Mouse (Mus musculus) hindbrain, embryonic 13.5 days (tissue): ENCODE measurements around the gene Klhl34. TPM values are rescaled to one million over a fixed set of nuclear protein-coding genes. Genes with fewer than 3 reads are reported as not detected.
A peak's percentile ranks its signal among the peaks of the same experiment; 100 is the strongest.

Experiments
- ATAC-seq: fragments of 200-750 bp; cut with Nextera tagmentation; 2 replicates; pipeline ENCODE4 v1.8.0; 2017; ENCODE audit warnings: moderate TSS enrichment; ENCODE audit not compliant: low FRiP score
- H3K27ac ChIP-seq: fragments of 300-500 bp; sonication (generic); 2 replicates; pipeline ENCODE4 v1.5.1; 2015; ENCODE audit warnings: inconsistent platforms, mild to moderate bottlenecking, moderate library complexity
- H3K27me3 ChIP-seq: fragments of 300-500 bp; sonication (generic); 2 replicates; pipeline ENCODE4 v1.6.1; 2015; ENCODE audit warnings: mild to moderate bottlenecking, inconsistent platforms
- H3K36me3 ChIP-seq: fragments of 300-500 bp; sonication (generic); 2 replicates; pipeline ENCODE4 v1.6.1; 2015; ENCODE audit warnings: mild to moderate bottlenecking, inconsistent platforms
- H3K4me1 ChIP-seq: fragments of 300-500 bp; sonication (generic); replicated peaks from 2 replicates; pipeline ENCODE4 v1.6.1; 2015; ENCODE audit warnings: inconsistent platforms
- H3K4me2 ChIP-seq: fragments of 300-500 bp; sonication (generic); 2 replicates; pipeline ENCODE4 v1.6.1; 2015; ENCODE audit warnings: inconsistent platforms, mild to moderate bottlenecking, moderate library complexity
- H3K4me3 ChIP-seq: fragments of 300-500 bp; sonication (generic); 2 replicates; pipeline ENCODE4 v1.5.1; 2015; ENCODE audit warnings: mild to moderate bottlenecking, inconsistent platforms
- H3K9ac ChIP-seq: fragments of 300-500 bp; sonication (generic); 2 replicates; pipeline ENCODE4 v1.6.1; 2015; ENCODE audit warnings: mild to moderate bottlenecking, inconsistent platforms
- H3K9me3 ChIP-seq: fragments of 300-500 bp; sonication (generic); 2 replicates; pipeline ENCODE4 v1.6.1; 2016; ENCODE audit warnings: inconsistent platforms
- WGBS: fragments of 180-500 bp; shearing (Covaris S2); methylation state at CpG from one replicate; pipeline ENCODE4 v1.1.7; 2015; 5-methylcytosine and 5-hydroxymethylcytosine counted together
- polyA plus RNA-seq: library from polyadenylated mRNA; unstranded; fragments of >200 nt; fragmentation: Nextera tagmentation; extraction: Ambion mirVana; gene quantifications from 2 replicates; pipeline ENCODE4 v1.2.1, GENCODE M21; 2015

Gene Klhl34
- polyA plus RNA-seq = 2.1 and 2.6 TPM in 2 replicates

- Histone ChIP-seq H3K9ac (peak within 1 kb of the TSS; percentile 46), H3K27me3 (peaks cover 21% of the 10 kb centered on the region; the same call in 1 of the 2 replicates)
Observed at GRCm38 (mm10) chrX:157818207-157818920, at the start of gene Klhl34. TSS of gene Klhl34 (plus strand) at chrX:157818435.

GRCm38 (mm10) chrX:157801669-157802068 is 16.6 kb upstream of the Klhl34 start:
- Histone ChIP-seq H3K27ac (no peak overlapping the region), H3K4me1 (no peaks in the 10 kb centered on the region), H3K4me2 (no peak overlapping the region), H3K4me3 (no peak overlapping the region), H3K27me3 (no peaks in the 10 kb centered on the region), H3K36me3 (no peaks in the 10 kb centered on the region), H3K9me3 (no peaks in the 10 kb centered on the region), H3K9ac (no peak overlapping the region)
- no peak for ATAC-seq
- 93% methylated on average over 2 of the region's 2 CpGs for WGBS

More at GRCm38 (mm10) chrX:157818207-157818920, at the start of gene Klhl34:
- WGBS = 35% methylated on average over 28 of the region's 28 CpGs
- no peak within 1 kb of the TSS for H3K27ac ChIP-seq
- peaks cover 7% of the 10 kb centered on the region for H3K4me1 ChIP-seq
- H3K4me3 ChIP-seq = peak within 1 kb of the TSS; percentile 27
- H3K36me3 ChIP-seq = no peaks in the 10 kb centered on the region
- peak; percentile 57; the same call in 1 of the 2 replicates for ATAC-seq
- H3K9me3 ChIP-seq = no peaks in the 10 kb centered on the region
- peak within 1 kb of the TSS; percentile 54 for H3K4me2 ChIP-seq

GRCm38 (mm10) chrX:157809721-157810120 is 8.5 kb upstream of the Klhl34 start:
- WGBS = 59% methylated on average over 1 of the region's 1 CpGs
- no peak overlapping the region for H3K27ac ChIP-seq
- ATAC-seq = no peak
- no peaks in the 10 kb centered on the region for H3K4me1 ChIP-seq
- H3K36me3 ChIP-seq = no peaks in the 10 kb centered on the region
- H3K4me2 ChIP-seq = no peak overlapping the region
- no peak overlapping the region for H3K9ac ChIP-seq
- no peaks in the 10 kb centered on the region for H3K9me3 ChIP-seq
- no peak overlapping the region for H3K4me3 ChIP-seq
- no peaks in the 10 kb centered on the region for H3K27me3 ChIP-seq

GRCm38 (mm10) chrX:157817571-157818206 is 546 bp upstream of the Klhl34 start:
- ATAC-seq = peak; percentile 74
- peak overlapping the region; percentile 46 for H3K9ac ChIP-seq
- WGBS = 26% methylated on average over 23 of the region's 31 CpGs

GRCm38 (mm10) chrX:157818921-157819260 is 656 bp downstream of the Klhl34 start:
- 89% methylated on average over 13 of the region's 13 CpGs for WGBS
- Histone ChIP-seq H3K27me3 (peaks cover 21% of the 10 kb centered on the region; the same call in 1 of the 2 replicates), H3K4me1 (peaks cover 7% of the 10 kb centered on the region), H3K9me3 (no peaks in the 10 kb centered on the region), H3K9ac (no peak overlapping the region), H3K4me3 (no peak overlapping the region), H3K4me2 (no peak overlapping the region), H3K27ac (no peak overlapping the region), H3K36me3 (no peaks in the 10 kb centered on the region)
- 0 out of 2 replicates have a peak, but pooled peaks have one; percentile 9 for ATAC-seq

More at GRCm38 (mm10) chrX:157817571-157818206, 546 bp upstream of the Klhl34 start:
- Histone ChIP-seq H3K36me3 (no peaks in the 10 kb centered on the region), H3K27me3 (peaks cover 21% of the 10 kb centered on the region; the same call in 1 of the 2 replicates), H3K9me3 (no peaks in the 10 kb centered on the region), H3K27ac (no peak overlapping the region), H3K4me3 (peak overlapping the region; percentile 27), H3K4me1 (peaks cover 7% of the 10 kb centered on the region), H3K4me2 (peak overlapping the region; percentile 54)

GRCm38 (mm10) chrX:157829983-157830382 is 11.7 kb downstream of the Klhl34 start:
- H3K4me2 ChIP-seq = no peak overlapping the region
- H3K4me1 ChIP-seq = no peaks in the 10 kb centered on the region
- no peak for ATAC-seq
- no peak overlapping the region for H3K4me3 ChIP-seq
- H3K9ac ChIP-seq = no peak overlapping the region
- H3K9me3 ChIP-seq = no peaks in the 10 kb centered on the region
- H3K27me3 ChIP-seq = no peaks in the 10 kb centered on the region
- no peaks in the 10 kb centered on the region for H3K36me3 ChIP-seq
- WGBS = 72% methylated on average over 4 of the region's 4 CpGs
- no peak overlapping the region for H3K27ac ChIP-seq

Other genes with a start within 250 kb of the Klhl34 start
- gene Yy2, start 249.4 kb upstream of the Klhl34 start, polyA plus RNA-seq = 2.7 and 4.0 TPM in 2 replicates
- 27.5 and 30.9 TPM in 2 replicates for gene Mbtps2, start 219.7 kb upstream of the Klhl34 start, polyA plus RNA-seq
- gene Smpx, start 119.5 kb upstream of the Klhl34 start, polyA plus RNA-seq = 0.64 and 1.5 TPM in 2 replicates
- gene Cnksr2, start 224.9 kb downstream of the Klhl34 start, polyA plus RNA-seq = 8.2 and 8.9 TPM in 2 replicates